25 mouse cellular contexts compared by ENCODE assay signal in genomic region chr4:129097006-129097405, GRCm38 (mm10). TPM values are rescaled to one million over a fixed set of nuclear protein-coding genes. Genes with fewer than 3 reads are reported as not detected.
"Had no signal": no experiment of that assay in that cellular context is flagged by ENCODE, and none has a peak within 500 bp of the region (broad histone marks: within the 10 kb centered on the region; RNA-seq: fewer than 3 reads in every experiment).

No protein-coding gene starts in this region.

- H3K4me3 ChIP-seq: kidney, embryonic 15.5 days; limb, embryonic 10.5 days; limb, embryonic 13.5 days; liver, embryonic 13.5 days; midbrain, embryonic 13.5 days had no signal

- H3K4me1 ChIP-seq: kidney, embryonic 15.5 days; limb, embryonic 10.5 days; limb, embryonic 13.5 days; midbrain, embryonic 13.5 days had no signal

- H3K9ac ChIP-seq: kidney, embryonic 15.5 days; limb, embryonic 13.5 days; liver, embryonic 13.5 days; liver, postnatal 0 days; lung, embryonic 14.5 days; midbrain, embryonic 13.5 days had no signal

- H3K4me2 ChIP-seq: kidney, embryonic 15.5 days; limb, embryonic 13.5 days; liver, embryonic 13.5 days; lung, embryonic 14.5 days; midbrain, embryonic 13.5 days had no signal

- H3K36me3 ChIP-seq: kidney, embryonic 15.5 days; limb, embryonic 10.5 days; limb, embryonic 13.5 days; liver, embryonic 13.5 days; midbrain, embryonic 13.5 days had no signal

- DNase-seq: kidney, adult 8-10 months; kidney, postnatal 10 days; kidney, postnatal 36 days; liver, embryonic 13.5 days; liver, postnatal 0 days; lung, embryonic 14.5 days; right cerebral cortex, adult 18-20 months; right cerebral cortex, postnatal 14 days; right cerebral cortex, postnatal 4 days; thymus, adult 2 months; thymus, postnatal 14 days; thymus, postnatal 4 days had no signal

- H3K27me3 ChIP-seq: midbrain, embryonic 13.5 days had no signal

- ATAC-seq: liver, postnatal 0 days; lung, postnatal 0 days; midbrain, embryonic 13.5 days; midbrain, embryonic 16.5 days had no signal

- H3K27ac ChIP-seq: kidney, embryonic 15.5 days; limb, embryonic 10.5 days; limb, embryonic 13.5 days; liver, embryonic 13.5 days; macrophage; midbrain, embryonic 13.5 days had no signal

- H3K9me3 ChIP-seq: kidney, embryonic 15.5 days; limb, embryonic 10.5 days; liver, embryonic 13.5 days; midbrain, embryonic 13.5 days had no signal

RNA-seq across cellular contexts. Expression of gene Tmem54, which starts 8.3 kb away (rescaled TPM):
- total RNA-seq: layer of hippocampus, postnatal 14 days; left cerebral cortex, adult 18-20 months; left cerebral cortex, postnatal 25 days; liver, adult 2 months; megakaryocyte, adult 5-6 weeks had no signal
- polyA plus RNA-seq: macrophage; midbrain, embryonic 13.5 days; midbrain, embryonic 16.5 days; neural tube, embryonic 14.5 days had no signal

RNA-seq across cellular contexts. Expression of gene Hpca, which starts 24.8 kb away (rescaled TPM):
- total RNA-seq: megakaryocyte, adult 5-6 weeks had no signal
- polyA plus RNA-seq: macrophage had no signal

RNA-seq across cellular contexts. Expression of gene Fndc5, which starts 39.8 kb away (rescaled TPM):
- polyA plus RNA-seq: macrophage had no signal
